In genomic region chr4:150582966-150583776, GRCm38 (mm10) we compare ENCODE assay signal across 8 mouse cellular contexts.
DNase-seq lines count a peak whose midpoint lies in the region; ATAC-seq and TF ChIP-seq lines count a peak whose summit lies in the region.

No protein-coding gene starts in this region.

- WGBS in forebrain, embryonic 16.5 days, result 18% methylated on average over 13 of the region's 13 CpGs
- WGBS in liver, embryonic 13.5 days (ENCODE audit: insufficient replicate concordance), result 49% methylated on average over 13 of the region's 13 CpGs

- no peak for TF ChIP-seq POLR2A in myocyte (IDR thresholded peaks at IDR 0.05; ENCODE audit: insufficient read length, low read depth)

- intact Hi-C loops in heart, postnatal 14 days (cut with DNase I), result no loop called here

- H3K4me2 ChIP-seq in forebrain, embryonic 16.5 days (ENCODE audit: low read length), result peak overlapping the region; percentile 9; the same call in 1 of the 2 replicates
- H3K4me2 ChIP-seq in liver, embryonic 13.5 days, result peak overlapping the region; percentile 30
- peak overlapping the region; percentile 75 for H3K4me2 ChIP-seq in myocyte (ENCODE audit: low read depth)

- no peaks in the 10 kb centered on the region for H3K9me3 ChIP-seq in forebrain, embryonic 16.5 days (ENCODE audit: control insufficient read depth, low read length)
- no peaks in the 10 kb centered on the region for H3K9me3 ChIP-seq in liver, embryonic 13.5 days (replicated peaks)

- DNase-seq in CD4-positive, CD25-positive, alpha-beta regulatory T cell, adult 2 months (ENCODE audit: low read depth, low spot score), result peak; percentile 59
- DNase-seq in brain, adult 2 months (ENCODE audit: low read depth, low spot score), result peak; percentile 93
- DNase-seq in heart, postnatal 14 days, result peak; percentile 71 to 72
- DNase-seq in kidney, postnatal 4 days, result peak; percentile 74 to 85
- DNase-seq in liver, embryonic 13.5 days, result no peak
- peak; percentile 84 for DNase-seq in urinary bladder, postnatal 14 days (ENCODE audit: low spot score)

- no peak overlapping the region for H3ac ChIP-seq in myocyte (ENCODE audit: control insufficient read depth, insufficient read length)

- peak overlapping the region; percentile 73 for H3K27ac ChIP-seq in forebrain, embryonic 16.5 days (ENCODE audit: low read length)
- H3K27ac ChIP-seq in liver, embryonic 13.5 days, result peak overlapping the region; percentile 31

- peak; percentile 75 for ATAC-seq in forebrain, embryonic 16.5 days
- ATAC-seq in liver, embryonic 13.5 days (ENCODE audit: low read depth), result 0 out of 2 replicates have a peak, but pooled peaks have one; percentile 17

- peaks cover 26% of the 10 kb centered on the region for H3K4me1 ChIP-seq in forebrain, embryonic 16.5 days (replicated peaks; ENCODE audit: control insufficient read depth, insufficient read depth, low read length)
- peaks cover 67% of the 10 kb centered on the region for H3K4me1 ChIP-seq in liver, embryonic 13.5 days (replicated peaks)

- no peak overlapping the region for H3K4me3 ChIP-seq in forebrain, embryonic 16.5 days (replicated peaks; ENCODE audit: low read length)
- H3K4me3 ChIP-seq in liver, embryonic 13.5 days (replicated peaks), result no peak overlapping the region
- H3K4me3 ChIP-seq in myocyte, result no peak overlapping the region

- peaks cover 76% of the 10 kb centered on the region for H3K79me2 ChIP-seq in myocyte (ENCODE audit: control insufficient read depth, insufficient read depth)

- no peaks in the 10 kb centered on the region for H3K36me3 ChIP-seq in forebrain, embryonic 16.5 days (ENCODE audit: control insufficient read depth, insufficient read depth)
- peaks cover 7% of the 10 kb centered on the region for H3K36me3 ChIP-seq in liver, embryonic 13.5 days
- H3K36me3 ChIP-seq in myocyte (ENCODE audit: control insufficient read depth, insufficient read depth), result no peaks in the 10 kb centered on the region

- H3K9ac ChIP-seq in forebrain, embryonic 16.5 days (replicated peaks; ENCODE audit: low read depth, low read length), result peak overlapping the region; percentile 12; the same call in 1 of the 2 replicates
- no peak overlapping the region for H3K9ac ChIP-seq in liver, embryonic 13.5 days

- no peaks in the 10 kb centered on the region for H3K27me3 ChIP-seq in forebrain, embryonic 16.5 days (replicated peaks; ENCODE audit: control insufficient read depth, insufficient read depth, low read length)
- no peaks in the 10 kb centered on the region for H3K27me3 ChIP-seq in liver, embryonic 13.5 days
- no peaks in the 10 kb centered on the region for H3K27me3 ChIP-seq in myocyte (ENCODE audit: control insufficient read depth, insufficient read depth, insufficient read length)

TF ChIP-seq in myocyte, 11 proteins besides CTCF, POLR2A, EP300 and RAD21:
- no peak for TF ChIP-seq TCF3 (IDR thresholded peaks at IDR 0.05; ENCODE audit: insufficient read length, low read depth)
- TF ChIP-seq CEBPB (IDR thresholded peaks at IDR 0.05; ENCODE audit: insufficient read depth, poor library complexity, severe bottlenecking), result peak; percentile 86
- peak; percentile 2 for TF ChIP-seq MAX (IDR thresholded peaks at IDR 0.05; ENCODE audit: low read depth)
- no peak for TF ChIP-seq MYOG (IDR thresholded peaks at IDR 0.05; ENCODE audit: control insufficient read depth in 1 of 3, insufficient read depth in 1 of 3, insufficient read length in 2 of 3, low read depth in 2 of 3)
TF ChIP-seq in myocyte: peak in this region for 2.

Comparison
In these comparisons a context has a peak if more than half of its experiments do, and no peak if none do; other contexts are left out.
1. H3K4me2 ChIP-seq: peak in every context shown above with its lines; median percentile 75 in myocyte; 30 in liver, embryonic 13.5 days; 9 in forebrain, embryonic 16.5 days.